Mouse (Mus musculus): ENCODE results near the gene Tchh.

- TF ChIP-seq CTCF (conservative IDR thresholded peaks at IDR 0.05; ENCODE audit: insufficient read depth, insufficient read length, low read depth, low read length) (no peak), POLR2A (IDR thresholded peaks at IDR 0.05; ENCODE audit: low read depth, low read length) (no peak)
Observed at GRCm38 (mm10) chr3:93466556-93466955, 24.4 kb downstream of the Tchh start.

Data from kidney, adult 2 months (tissue).